Mouse (Mus musculus): ENCODE measurements around the gene Olfr209.
"Not testable (repeated sequence)": the region's sequence is repeated elsewhere in the genome, so short reads cannot be mapped to it uniquely, and the experiment has no call there.

Olfr209 gene

GRCm38 (mm10) chr16:59363893-59364292 is at the start of gene Olfr209:
Olfr209 (minus strand) TSS chr16:59363993.
- no peak for DNase-seq (ENCODE audit: low spot score)

DNA sequence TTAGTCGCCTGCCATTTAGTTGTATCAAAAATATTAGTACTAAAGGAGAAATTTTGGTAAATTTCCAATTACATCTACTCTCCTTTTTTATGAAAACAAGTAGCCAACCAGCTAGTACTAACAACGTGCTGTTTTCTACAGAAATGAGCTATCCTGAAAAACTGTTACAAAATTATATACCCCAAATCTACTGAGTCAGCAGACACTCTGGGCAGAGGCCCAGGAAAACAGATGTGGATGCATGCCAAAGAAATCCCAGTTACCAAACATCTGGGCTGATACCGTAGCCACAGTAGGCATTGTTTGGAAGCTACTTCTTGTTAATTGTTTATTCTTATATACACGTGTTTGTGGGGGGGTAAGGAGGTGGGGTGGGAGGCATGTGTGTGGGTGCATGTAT is 49.7 kb upstream of the Olfr209 start:
- peak; percentile 54 for DNase-seq (ENCODE audit: low spot score)

GRCm38 (mm10) chr16:59409800-59410199 is 46.0 kb upstream of the Olfr209 start:
- DNase-seq (ENCODE audit: low spot score): no peak

GRCm38 (mm10) chr16:59409341-59409748 is 45.6 kb upstream of the Olfr209 start:
- DNase-seq (ENCODE audit: low spot score): no peak

DNA sequence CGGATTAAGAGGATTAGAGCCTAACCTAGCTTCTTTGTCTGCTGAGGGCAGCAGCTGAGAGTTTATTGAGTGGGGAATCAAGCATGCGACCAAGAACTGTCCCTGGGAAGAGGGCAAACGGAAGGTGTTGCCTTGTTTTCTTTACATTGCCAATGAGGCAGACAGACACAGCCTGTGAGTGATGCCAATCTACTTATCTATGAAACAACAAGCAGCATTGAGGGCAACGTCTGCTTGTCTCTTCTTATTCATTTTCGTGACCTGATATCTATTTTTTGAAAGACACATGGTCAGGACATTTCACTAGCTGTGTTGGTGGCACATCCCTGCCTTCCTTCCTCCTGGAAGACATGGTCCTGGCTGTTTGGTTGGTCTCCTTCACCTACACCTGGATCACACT is 43.2 kb upstream of the Olfr209 start, which contains the start of gene Gabrr3:
Gene Gabrr3, plus strand, starts transcription at position 301 of the 400 bp plus-strand sequence.
- no peak for DNase-seq (ENCODE audit: low spot score)

DNA sequence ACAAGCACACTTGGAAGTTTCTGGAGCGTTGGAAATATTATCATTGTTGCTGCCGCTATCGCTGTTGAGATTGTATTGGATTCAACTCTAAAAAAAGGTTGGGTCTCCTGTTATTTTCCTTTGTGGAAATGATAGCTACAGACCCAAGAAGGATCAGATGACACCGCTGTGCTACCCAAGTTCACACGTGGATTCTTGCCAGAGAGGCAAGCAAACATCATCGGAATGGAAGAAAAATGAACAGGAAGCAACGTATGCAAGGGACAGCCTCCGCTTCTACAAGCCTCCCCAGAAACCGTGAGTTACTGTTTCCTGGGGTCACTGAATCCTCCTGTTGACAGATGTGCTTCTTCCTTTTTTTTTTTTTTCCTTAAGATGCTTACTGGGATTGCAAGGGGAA is 41.0 kb upstream of the Olfr209 start:
- DNase-seq (ENCODE audit: low spot score): no peak

DNA sequence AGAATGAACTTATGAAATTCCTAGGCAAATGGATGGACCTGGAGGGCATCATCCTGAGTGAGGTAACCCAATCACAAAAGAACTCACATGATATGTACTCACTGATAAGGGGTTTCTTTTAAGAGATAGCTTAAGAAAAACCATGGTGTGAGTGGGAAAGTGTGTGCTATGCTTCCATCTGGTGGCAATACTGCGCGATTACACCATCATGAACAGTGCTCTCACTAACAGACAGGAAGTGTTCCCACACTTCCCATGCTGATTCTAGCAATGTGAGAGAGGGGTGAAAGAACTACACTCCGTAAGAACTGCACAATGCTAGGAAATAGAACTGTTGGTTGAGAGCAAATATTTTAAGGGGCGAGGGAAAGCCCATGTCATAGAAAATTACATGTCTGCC is 39.9 kb upstream of the Olfr209 start:
- DNase-seq (ENCODE audit: low spot score): no peak

DNA sequence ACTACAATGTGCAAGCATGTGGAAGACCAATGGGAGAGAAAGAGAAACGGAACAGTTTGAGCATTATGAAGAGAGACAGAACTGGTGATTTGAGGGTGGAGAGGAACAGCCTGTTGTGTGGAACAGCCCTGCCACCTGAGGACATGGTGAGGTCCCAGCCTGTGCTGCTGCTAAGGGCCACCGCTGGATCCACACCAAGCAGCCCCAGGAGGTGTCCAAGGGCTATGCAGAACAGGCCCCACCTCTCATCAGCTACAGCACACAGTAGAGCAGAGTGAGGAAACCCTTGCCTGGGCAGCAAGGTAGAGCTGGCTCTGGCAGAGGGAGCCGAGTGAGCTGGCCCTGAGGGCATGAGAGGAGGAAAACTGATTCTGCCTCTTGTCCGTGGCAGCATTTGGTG is 38.2 kb upstream of the Olfr209 start:
- DNase-seq (ENCODE audit: low spot score): no peak

- DNase-seq (ENCODE audit: low spot score): no peak
Measured at GRCm38 (mm10) chr16:59401102-59401501, 37.3 kb upstream of the Olfr209 start.

- no peak for DNase-seq (ENCODE audit: low spot score)
Measured at GRCm38 (mm10) chr16:59393300-59393699, 29.5 kb upstream of the Olfr209 start.

DNA sequence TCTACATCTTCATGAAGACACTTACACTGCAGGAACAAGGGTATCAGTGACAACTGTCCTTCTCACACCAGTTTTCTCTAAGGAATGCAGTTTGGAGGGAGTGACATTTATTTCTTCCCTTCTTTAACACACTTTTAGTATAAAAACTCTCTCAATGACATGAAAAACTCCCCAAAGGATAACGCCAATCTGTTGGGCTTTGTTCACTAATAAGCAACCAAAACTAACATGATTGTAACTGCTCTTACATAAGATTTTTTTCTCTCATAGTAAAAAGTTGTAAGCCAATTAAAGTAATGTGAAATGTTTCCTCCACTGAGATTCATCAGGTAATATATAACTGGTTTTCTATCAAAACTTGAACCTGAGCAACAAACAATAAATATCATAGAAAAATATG is 14.6 kb downstream of the Olfr209 start, which contains the start of gene Olfr206:
Gene Olfr206, minus strand, starts transcription at position 101 of the 400 bp plus-strand sequence.
- DNase-seq (ENCODE audit: low spot score): no peak

- DNase-seq (ENCODE audit: low spot score): no peak
Measured at GRCm38 (mm10) chr16:59331038-59331437, 32.8 kb downstream of the Olfr209 start, which contains the start of gene Olfr205. Olfr205 (minus strand) TSS chr16:59331138.

DNA sequence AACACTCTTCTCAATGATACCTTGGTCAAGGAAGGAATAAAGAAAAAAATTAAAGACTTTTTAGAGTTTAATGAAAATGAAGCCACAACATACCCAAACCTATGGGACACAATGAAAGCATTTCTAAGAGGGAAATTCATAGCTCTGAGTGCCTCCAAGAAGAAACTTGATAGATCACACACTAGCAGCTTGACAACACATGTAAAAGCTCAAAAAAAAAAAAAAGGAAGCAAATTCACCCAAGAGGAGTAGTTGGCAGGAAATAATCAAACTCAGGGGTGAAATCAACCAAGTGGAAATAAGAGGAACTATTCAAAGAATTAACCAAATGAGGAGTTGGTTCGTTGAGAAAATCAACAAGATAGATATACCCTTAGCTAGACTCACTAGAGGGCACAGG is 40.5 kb downstream of the Olfr209 start:
- not testable (repeated sequence) for DNase-seq (ENCODE audit: low spot score)

DNA sequence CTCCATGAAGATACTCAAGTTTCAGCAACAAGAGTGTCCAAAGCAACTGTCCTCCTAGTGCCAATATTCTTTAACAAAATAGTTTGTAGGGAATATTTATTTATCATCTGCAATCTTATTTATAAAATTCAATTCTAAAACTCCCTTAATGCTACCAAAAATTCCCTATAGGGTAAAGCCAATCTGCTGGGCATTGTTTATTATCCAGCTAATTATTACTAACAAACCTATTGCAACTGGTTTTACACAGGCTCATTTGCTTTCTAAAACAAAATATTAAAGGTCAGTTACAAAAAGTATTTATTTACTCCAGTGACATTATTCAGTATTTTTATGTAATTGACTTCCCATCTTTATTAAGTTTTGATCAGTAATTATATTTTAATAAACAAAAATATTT is 45.6 kb downstream of the Olfr209 start, which contains the start of gene Olfr204:
Gene Olfr204, minus strand, starts transcription at position 101 of the 400 bp plus-strand sequence.
- no peak for DNase-seq (ENCODE audit: low spot score)

Data from testis, postnatal 10 days (tissue).